Mouse (Mus musculus): Measurements from ENCODE around the gene Arid1a. TPM values are rescaled to one million over a fixed set of nuclear protein-coding genes. Genes with fewer than 3 reads are reported as not detected.

The Arid1a gene
- polyA plus RNA-seq, 1 experiment from 2014 or later, result 17.9 TPM

DNA sequence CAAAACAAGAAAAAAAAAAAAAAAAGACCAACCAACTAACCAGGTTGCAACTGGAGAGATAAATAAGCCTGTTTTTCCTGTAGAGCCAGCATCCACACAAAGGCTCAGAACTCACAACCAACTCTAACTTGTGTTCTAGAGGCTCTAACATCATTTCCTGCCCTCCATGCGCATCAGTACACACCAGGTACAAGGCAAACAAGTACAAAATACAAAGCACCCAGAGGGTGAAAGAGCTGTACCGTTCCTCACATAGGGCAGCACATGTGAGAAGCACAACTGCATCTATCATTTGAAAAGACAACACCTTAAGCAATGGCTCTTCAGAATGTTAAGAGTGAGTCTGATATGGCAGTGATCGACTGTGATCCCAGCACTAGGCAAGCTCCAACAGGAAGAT, 36.8 kb downstream of the Arid1a start:
- Histone ChIP-seq H3K27me3 (ENCODE audit: insufficient read depth, low read length) (no peaks in the 10 kb centered on the region), H3K36me3 (ENCODE audit: insufficient read depth, low read length) (peaks cover 63% of the 10 kb centered on the region)
- no peak for ATAC-seq (replicated peaks; ENCODE audit: low FRiP score, low read depth)

DNA sequence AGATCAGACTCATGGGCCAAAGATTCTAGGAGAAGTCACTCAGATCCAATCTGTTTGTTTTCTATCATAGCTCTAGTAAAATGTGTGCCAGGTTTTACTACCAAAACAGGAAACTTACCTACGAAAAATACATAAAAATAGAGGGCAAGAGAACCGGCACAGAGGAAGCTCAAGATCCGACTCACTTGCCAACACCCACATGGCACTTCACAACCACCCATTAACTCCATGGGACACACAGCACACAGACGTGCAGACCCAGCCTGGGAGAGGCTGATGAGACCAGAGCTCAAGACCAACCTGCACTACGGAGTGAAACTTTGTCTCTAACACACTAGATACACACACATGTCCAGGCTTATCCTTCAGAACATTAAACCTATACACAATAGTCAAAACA, 43.8 kb downstream of the Arid1a start:
- 73% methylated on average over 5 of the region's 5 CpGs for WGBS

More for the DNA sequence above, 36.8 kb downstream of the Arid1a start:
- H3K27ac ChIP-seq, result no peak overlapping the region
- H3K4me3 ChIP-seq (replicated peaks; ENCODE audit: low read depth, low read length), result no peak overlapping the region
- H3K4me1 ChIP-seq (replicated peaks; ENCODE audit: insufficient read depth, low read length), result no peaks in the 10 kb centered on the region
- no peak overlapping the region for H3K4me2 ChIP-seq (ENCODE audit: low read length)
- no peak for TF ChIP-seq CTCF (IDR thresholded peaks at IDR 0.05; ENCODE audit: low read depth)
- H3K9me3 ChIP-seq (replicated peaks; ENCODE audit: low read length), result no peaks in the 10 kb centered on the region
- no peak for DNase-seq (ENCODE audit: low spot score)
- WGBS, result 86% methylated on average over 3 of the region's 3 CpGs
- H3K9ac ChIP-seq (ENCODE audit: low read depth, low read length), result no peak overlapping the region

GRCm38 (mm10) chr4:133711307-133712076, 45.1 kb downstream of the Arid1a start:
- H3K27me3 ChIP-seq (ENCODE audit: insufficient read depth, low read length), result no peaks in the 10 kb centered on the region
- peaks cover 6% of the 10 kb centered on the region for H3K4me1 ChIP-seq (replicated peaks; ENCODE audit: insufficient read depth, low read length)
- H3K4me3 ChIP-seq (replicated peaks; ENCODE audit: low read depth, low read length), result no peak overlapping the region
- H3K9ac ChIP-seq (ENCODE audit: low read depth, low read length), result no peak overlapping the region
- no peak overlapping the region for H3K4me2 ChIP-seq (ENCODE audit: low read length)
- H3K27ac ChIP-seq, result no peak overlapping the region
- DNase-seq (ENCODE audit: low spot score) (no peak), ATAC-seq (replicated peaks; ENCODE audit: low FRiP score, low read depth) (no peak)
- no peaks in the 10 kb centered on the region for H3K9me3 ChIP-seq (replicated peaks; ENCODE audit: low read length)
- no peak for TF ChIP-seq CTCF (IDR thresholded peaks at IDR 0.05; ENCODE audit: low read depth)
- H3K36me3 ChIP-seq (ENCODE audit: insufficient read depth, low read length), result peaks cover 37% of the 10 kb centered on the region
- 67% methylated on average over 6 of the region's 6 CpGs for WGBS

More for the DNA sequence above, 43.8 kb downstream of the Arid1a start:
- no peak for DNase-seq (ENCODE audit: low spot score)
- no peak overlapping the region for H3K9ac ChIP-seq (ENCODE audit: low read depth, low read length)
- H3K4me2 ChIP-seq (ENCODE audit: low read length), result no peak overlapping the region
- TF ChIP-seq CTCF (IDR thresholded peaks at IDR 0.05; ENCODE audit: low read depth), result no peak
- H3K36me3 ChIP-seq (ENCODE audit: insufficient read depth, low read length), result peaks cover 50% of the 10 kb centered on the region
- H3K27ac ChIP-seq, result no peak overlapping the region
- peaks cover 6% of the 10 kb centered on the region for H3K4me1 ChIP-seq (replicated peaks; ENCODE audit: insufficient read depth, low read length)
- H3K9me3 ChIP-seq (replicated peaks; ENCODE audit: low read length), result no peaks in the 10 kb centered on the region
- ATAC-seq (replicated peaks; ENCODE audit: low FRiP score, low read depth), result no peak
- no peak overlapping the region for H3K4me3 ChIP-seq (replicated peaks; ENCODE audit: low read depth, low read length)
- H3K27me3 ChIP-seq (ENCODE audit: insufficient read depth, low read length), result no peaks in the 10 kb centered on the region

- DNase-seq (ENCODE audit: low spot score) (peak; percentile 56), ATAC-seq (replicated peaks; ENCODE audit: low FRiP score, low read depth) (peak; percentile 65; the same call in 1 of the 2 replicates)
- Histone ChIP-seq H3K4me1 (replicated peaks; ENCODE audit: insufficient read depth, low read length) (peaks cover 21% of the 10 kb centered on the region), H3K27ac (no peak overlapping the region), H3K9ac (ENCODE audit: low read depth, low read length) (no peak overlapping the region), H3K4me2 (ENCODE audit: low read length) (no peak overlapping the region), H3K36me3 (ENCODE audit: insufficient read depth, low read length) (peaks cover 35% of the 10 kb centered on the region), H3K9me3 (replicated peaks; ENCODE audit: low read length) (no peaks in the 10 kb centered on the region), H3K27me3 (ENCODE audit: insufficient read depth, low read length) (no peaks in the 10 kb centered on the region), H3K4me3 (replicated peaks; ENCODE audit: low read depth, low read length) (no peak overlapping the region)
- no peak for TF ChIP-seq CTCF (IDR thresholded peaks at IDR 0.05; ENCODE audit: low read depth)
- 46% methylated on average over 2 of the region's 2 CpGs for WGBS
Measured at GRCm38 (mm10) chr4:133709395-133709794, 47.2 kb downstream of the Arid1a start.

GRCm38 (mm10) chr4:133707464-133707863, 49.1 kb downstream of the Arid1a start:
- H3K4me2 ChIP-seq (ENCODE audit: low read length), result peak overlapping the region; percentile 29; the same call in 1 of the 2 replicates
- peak overlapping the region; percentile 87 for H3K27ac ChIP-seq
- H3K27me3 ChIP-seq (ENCODE audit: insufficient read depth, low read length), result no peaks in the 10 kb centered on the region
- no peak overlapping the region for H3K4me3 ChIP-seq (replicated peaks; ENCODE audit: low read depth, low read length)
- no peak for DNase-seq (ENCODE audit: low spot score)
- no peak overlapping the region for H3K9ac ChIP-seq (ENCODE audit: low read depth, low read length)
- H3K36me3 ChIP-seq (ENCODE audit: insufficient read depth, low read length), result peaks cover 22% of the 10 kb centered on the region; the same call in 1 of the 2 replicates
- no peak for ATAC-seq (replicated peaks; ENCODE audit: low FRiP score, low read depth)
- 45% methylated on average over 1 of the region's 1 CpGs for WGBS
- H3K4me1 ChIP-seq (replicated peaks; ENCODE audit: insufficient read depth, low read length), result peaks cover 21% of the 10 kb centered on the region
- H3K9me3 ChIP-seq (replicated peaks; ENCODE audit: low read length), result no peaks in the 10 kb centered on the region
- no peak for TF ChIP-seq CTCF (IDR thresholded peaks at IDR 0.05; ENCODE audit: low read depth)

GRCm38 (mm10) chr4:133706956-133707355, 49.6 kb downstream of the Arid1a start:
- peak; percentile 90 for DNase-seq (ENCODE audit: low spot score)
- ATAC-seq (replicated peaks; ENCODE audit: low FRiP score, low read depth), result peak; percentile 21; the same call in 1 of the 2 replicates
- Histone ChIP-seq H3K36me3 (ENCODE audit: insufficient read depth, low read length) (peaks cover 22% of the 10 kb centered on the region; the same call in 1 of the 2 replicates), H3K9ac (ENCODE audit: low read depth, low read length) (no peak overlapping the region), H3K27me3 (ENCODE audit: insufficient read depth, low read length) (no peaks in the 10 kb centered on the region), H3K4me1 (replicated peaks; ENCODE audit: insufficient read depth, low read length) (peaks cover 21% of the 10 kb centered on the region), H3K9me3 (replicated peaks; ENCODE audit: low read length) (no peaks in the 10 kb centered on the region), H3K4me2 (ENCODE audit: low read length) (peak overlapping the region; percentile 29; the same call in 1 of the 2 replicates), H3K4me3 (replicated peaks; ENCODE audit: low read depth, low read length) (no peak overlapping the region), H3K27ac (peak overlapping the region; percentile 87)
- WGBS, result 50% methylated on average over 8 of the region's 8 CpGs
- no peak for TF ChIP-seq CTCF (IDR thresholded peaks at IDR 0.05; ENCODE audit: low read depth)
